Mouse (Mus musculus) limb, embryonic 14.5 days (tissue): ENCODE data around the gene Syap1. TPM values are rescaled to one million over a fixed set of nuclear protein-coding genes. Genes with fewer than 3 reads are reported as not detected.

Experiments
- ATAC-seq: fragments of 200-750 bp; cut with Nextera tagmentation; 2 replicates; pipeline ENCODE4 v1.8.0; 2017; ENCODE audit warnings: low read depth, moderate number of reproducible peaks, moderate TSS enrichment; ENCODE audit not compliant: low FRiP score
- DNase-seq: peaks from one replicate; pipeline ENCODE4 v3.0.0-alpha.2; 2015; ENCODE audit warnings: low spot score
- H3K27ac ChIP-seq: fragments of 300-500 bp; sonication (generic); replicated peaks from 2 replicates; pipeline ENCODE4 v1.5.1; 2014; ENCODE audit warnings: low read depth, mild to moderate bottlenecking, low read length, moderate library complexity, mixed read lengths
- H3K27me3 ChIP-seq: fragments of 300-500 bp; sonication (generic); 2 replicates; pipeline ENCODE4 v1.6.1; 2014; ENCODE audit warnings: low read length, mixed read lengths; ENCODE audit not compliant: control insufficient read depth, insufficient read depth
- H3K36me3 ChIP-seq: fragments of 300-500 bp; sonication (generic); 2 replicates; pipeline ENCODE4 v1.6.1; 2014; ENCODE audit warnings: mild to moderate bottlenecking, low read length, moderate library complexity, mixed read lengths; ENCODE audit not compliant: control insufficient read depth, insufficient read depth
- H3K4me1 ChIP-seq: fragments of 300-500 bp; sonication (generic); 2 replicates; pipeline ENCODE4 v1.6.1; 2014; ENCODE audit warnings: antibody characterized with exemption, low read length, mixed read lengths; ENCODE audit not compliant: control insufficient read depth, insufficient read depth
- H3K4me2 ChIP-seq: fragments of 300-500 bp; sonication (generic); replicated peaks from 2 replicates; pipeline ENCODE4 v1.6.1; 2014; ENCODE audit warnings: low read depth, mild to moderate bottlenecking, low read length, moderate library complexity; ENCODE audit not compliant: severe bottlenecking
- H3K4me3 ChIP-seq: fragments of 300-500 bp; sonication (generic); replicated peaks from 2 replicates; pipeline ENCODE4 v1.5.1; 2014; ENCODE audit warnings: low read length
- H3K9ac ChIP-seq: fragments of 300-500 bp; sonication (generic); 2 replicates; pipeline ENCODE4 v1.6.1; 2014; ENCODE audit warnings: mild to moderate bottlenecking, low read depth, low read length, moderate library complexity; ENCODE audit not compliant: severe bottlenecking
- H3K9me3 ChIP-seq: fragments of 300-500 bp; sonication (generic); 2 replicates; pipeline ENCODE4 v1.6.1; 2016; ENCODE audit warnings: low read length; ENCODE audit not compliant: control insufficient read depth
- POLR2A ChIP-seq: fragments of 200-500 bp; IDR thresholded peaks from 2 replicates; pipeline ENCODE4 v1.8.0; 2012; ENCODE audit warnings: inconsistent platforms, mild to moderate bottlenecking, moderate library complexity, borderline replicate concordance; ENCODE audit not compliant: insufficient read depth, insufficient read length; ENCODE audit errors: extremely low read depth
- WGBS: fragments of 180-500 bp; shearing (Covaris S2); extraction: QIAGEN DNeasy Blood & Tissue Kit; methylation state at CpG from one replicate; pipeline ENCODE4 v1.1.7; 2014; 5-methylcytosine and 5-hydroxymethylcytosine counted together
- microRNA counts: library from miRNA; unstranded; fragments of <30 nt; microRNA quantifications from one replicate; lab custom pipeline; 2016
- microRNA-seq: library from miRNA; unstranded; fragments of <30 nt; microRNA quantifications from one replicate; pipeline ENCODE4, GENCODE M21; 2016
- polyA plus RNA-seq, 2 experiments: library from polyadenylated mRNA; depleted of rRNA in 1 of 2; stranded (reverse) in 1 of 2; unstranded in 1 of 2; fragments of >200 nt; fragmentation: Nextera tagmentation in 1 of 2; extraction: Ambion mirVana in 1 of 2; gene quantifications; 2 replicates each; pipeline versions ENCODE4 v1.2.1 to v1.2.3; 2012 to 2014

Syap1 gene
- polyA plus RNA-seq, 2 experiments, result 39.6 to 49.8 TPM

GRCm38 (mm10) chrX:162829741-162830140 is 58.5 kb downstream of the Syap1 start:
- Histone ChIP-seq H3K9ac (peak overlapping the region; percentile 31; the same call in 1 of the 2 replicates), H3K27ac (no peak overlapping the region), H3K4me3 (peak overlapping the region; percentile 50), H3K9me3 (no peaks in the 10 kb centered on the region), H3K4me1 (no peaks in the 10 kb centered on the region), H3K4me2 (peak overlapping the region; percentile 42), H3K27me3 (no peaks in the 10 kb centered on the region), H3K36me3 (no peaks in the 10 kb centered on the region)
- 50% methylated on average over 5 of the region's 5 CpGs for WGBS
- DNase-seq (no peak), ATAC-seq (no peak)
- TF ChIP-seq POLR2A, result no peak

GRCm38 (mm10) chrX:162829203-162829708 is 59.0 kb downstream of the Syap1 start, which contains the start of gene Txlng:
Gene Txlng, minus strand, starts transcription at chrX:162829454.
- DNase-seq (peak; percentile 96), ATAC-seq (peak; percentile 98)
- no peaks in the 10 kb centered on the region for H3K36me3 ChIP-seq
- no peaks in the 10 kb centered on the region for H3K4me1 ChIP-seq
- peak; percentile 62; the same call in 1 of the 2 replicates for TF ChIP-seq POLR2A
- WGBS, result 25% methylated on average over 30 of the region's 37 CpGs
- H3K27ac ChIP-seq, result no peak within 1 kb of the TSS
- no peaks in the 10 kb centered on the region for H3K27me3 ChIP-seq
- peak within 1 kb of the TSS; percentile 55 for H3K9ac ChIP-seq
- peak within 1 kb of the TSS; percentile 76 for H3K4me2 ChIP-seq
- H3K4me3 ChIP-seq, result peak within 1 kb of the TSS; percentile 50
- no peaks in the 10 kb centered on the region for H3K9me3 ChIP-seq

GRCm38 (mm10) chrX:162828783-162829182 is 59.5 kb downstream of the Syap1 start:
- Histone ChIP-seq H3K4me2 (peak overlapping the region; percentile 76), H3K9ac (peak overlapping the region; percentile 55), H3K9me3 (no peaks in the 10 kb centered on the region), H3K4me3 (peak overlapping the region; percentile 50), H3K36me3 (no peaks in the 10 kb centered on the region), H3K4me1 (no peaks in the 10 kb centered on the region), H3K27ac (no peak overlapping the region), H3K27me3 (no peaks in the 10 kb centered on the region)
- WGBS, result 23% methylated on average over 18 of the region's 20 CpGs
- ATAC-seq (peak; percentile 7; the same call in 1 of the 2 replicates), DNase-seq (no peak)
- no peak for TF ChIP-seq POLR2A

GRCm38 (mm10) chrX:162828016-162828415 is 60.2 kb downstream of the Syap1 start:
- DNase-seq (no peak), ATAC-seq (no peak)
- no peak overlapping the region for H3K27ac ChIP-seq
- no peaks in the 10 kb centered on the region for H3K36me3 ChIP-seq
- 40% methylated on average over 6 of the region's 6 CpGs for whole genome bisulfite sequencing
- peak overlapping the region; percentile 76 for H3K4me2 ChIP-seq
- no peaks in the 10 kb centered on the region for H3K4me1 ChIP-seq
- H3K9me3 ChIP-seq, result no peaks in the 10 kb centered on the region
- H3K4me3 ChIP-seq, result peak overlapping the region; percentile 50
- H3K9ac ChIP-seq, result no peak overlapping the region
- no peaks in the 10 kb centered on the region for H3K27me3 ChIP-seq
- TF ChIP-seq POLR2A, result no peak

MicroRNAs encoded within 50 kb of the gene (microRNA counts, 519-probe panel; counts per million panel counts)
- microRNA mmu-miR-3473 (lab: Ali Mortazavi, UCI), result 2,130 counts per million, percentile 33 among the panel's probes with 10 or more counts

Small RNA genes lying within 50 kb of the gene (microRNA-seq; reads per million reads assigned to microRNA genes)
- gene Mir3473a, result not detected

Other genes with a start within 250 kb of the Syap1 start
- gene Reps2, start 244.8 kb downstream of the Syap1 start, polyA plus RNA-seq (2012; rRNA removed), result 2.2 and 2.5 TPM in 2 replicates
- 3.2 TPM in 2 replicates for gene Reps2, start 244.8 kb downstream of the Syap1 start, polyA plus RNA-seq (2014; fragmentation: Nextera tagmentation; extraction: Ambion mirVana)
- 220 and 266 TPM in 2 replicates for gene Rbbp7, start 128.0 kb downstream of the Syap1 start, polyA plus RNA-seq (2012; rRNA removed)
- 433 and 459 TPM in 2 replicates for gene Rbbp7, start 128.0 kb downstream of the Syap1 start, polyA plus RNA-seq (2014; fragmentation: Nextera tagmentation; extraction: Ambion mirVana)
- 12.4 and 12.8 TPM in 2 replicates for gene Txlng, start 59.0 kb downstream of the Syap1 start, polyA plus RNA-seq (2012; rRNA removed)
- 11.9 and 13.1 TPM in 2 replicates for gene Txlng, start 59.0 kb downstream of the Syap1 start, polyA plus RNA-seq (2014; fragmentation: Nextera tagmentation; extraction: Ambion mirVana)
- 44.8 and 46.2 TPM in 2 replicates for gene Ctps2, start 12.8 kb upstream of the Syap1 start, polyA plus RNA-seq (2012; rRNA removed)
- gene Ctps2, start 12.8 kb upstream of the Syap1 start, polyA plus RNA-seq (2014; fragmentation: Nextera tagmentation; extraction: Ambion mirVana), result 90.1 and 98.0 TPM in 2 replicates
- 0.61 and 1.7 TPM in 2 replicates for gene S100g, start 76.2 kb upstream of the Syap1 start, polyA plus RNA-seq (2012; rRNA removed)
- not detected in 2 replicates for gene S100g, start 76.2 kb upstream of the Syap1 start, polyA plus RNA-seq (2014; fragmentation: Nextera tagmentation; extraction: Ambion mirVana)